ENCODE assay signal across 7 mouse cellular contexts in genomic region chr10:56114951-56115635, GRCm38 (mm10). TPM values are rescaled to one million over a fixed set of nuclear protein-coding genes. Genes with fewer than 3 reads are reported as not detected.
A peak's percentile ranks its signal among the peaks of the same experiment; 100 is the strongest.
DNase-seq lines count a peak whose midpoint lies in the region; ATAC-seq and TF ChIP-seq lines count a peak whose summit lies in the region.

No protein-coding gene starts in this region.

- H3K36me3 ChIP-seq in embryonic facial prominence, embryonic 15.5 days, result no peaks in the 10 kb centered on the region
- H3K36me3 ChIP-seq in heart, embryonic 10.5 days, result no peaks in the 10 kb centered on the region; the same call in 1 of the 2 replicates
- no peaks in the 10 kb centered on the region for H3K36me3 ChIP-seq in limb, embryonic 13.5 days
- no peaks in the 10 kb centered on the region for H3K36me3 ChIP-seq in midbrain, embryonic 14.5 days (ENCODE audit: control insufficient read depth, insufficient read depth, low read length)

- peak overlapping the region; percentile 50 for H3K9ac ChIP-seq in embryonic facial prominence, embryonic 15.5 days
- H3K9ac ChIP-seq in limb, embryonic 13.5 days, result peak overlapping the region; percentile 82
- peak overlapping the region; percentile 89 for H3K9ac ChIP-seq in midbrain, embryonic 14.5 days (replicated peaks; ENCODE audit: low read length)

- no peak; the same call in 1 of the 2 replicates for TF ChIP-seq POLR2A in bone marrow, adult 2 months (IDR thresholded peaks at IDR 0.05; ENCODE audit: borderline replicate concordance, control insufficient read depth, low read depth, low read length)

- peak overlapping the region; percentile 93 for H3K4me3 ChIP-seq in bone marrow, adult 2 months (replicated peaks; ENCODE audit: control insufficient read depth, low read depth, low read length)
- peak overlapping the region; percentile 65 for H3K4me3 ChIP-seq in embryonic facial prominence, embryonic 15.5 days (replicated peaks)
- H3K4me3 ChIP-seq in heart, embryonic 10.5 days, result peak overlapping the region; percentile 70
- H3K4me3 ChIP-seq in limb, embryonic 13.5 days, result peak overlapping the region; percentile 64
- H3K4me3 ChIP-seq in midbrain, embryonic 14.5 days (replicated peaks; ENCODE audit: low read depth, low read length), result peak overlapping the region; percentile 64

- TF ChIP-seq CTCF in bone marrow, adult 2 months (IDR thresholded peaks at IDR 0.05; ENCODE audit: control insufficient read depth, insufficient read depth, low read length), result no peak

- 8% methylated on average over 50 of the region's 50 CpGs for WGBS in bone marrow, adult 2 months
- under 1% methylated on average over 50 of the region's 50 CpGs for WGBS in embryonic facial prominence, embryonic 15.5 days
- under 1% methylated on average over 50 of the region's 50 CpGs for WGBS in heart, embryonic 10.5 days
- WGBS in limb, embryonic 13.5 days, result under 1% methylated on average over 50 of the region's 50 CpGs
- WGBS in midbrain, embryonic 14.5 days, result under 1% methylated on average over 50 of the region's 50 CpGs

- DNase-seq in heart, embryonic 10.5 days (ENCODE audit: low spot score), result peak; percentile 89
- peak; percentile 20 for DNase-seq in kidney, adult 9 months
- DNase-seq in midbrain, embryonic 14.5 days, result peak; percentile 87
- DNase-seq in spleen, adult 12 weeks (ENCODE audit: low spot score), result peak; percentile 15

- H3K9me3 ChIP-seq in embryonic facial prominence, embryonic 15.5 days (replicated peaks), result no peaks in the 10 kb centered on the region
- no peaks in the 10 kb centered on the region for H3K9me3 ChIP-seq in heart, embryonic 10.5 days
- no peaks in the 10 kb centered on the region for H3K9me3 ChIP-seq in limb, embryonic 13.5 days
- H3K9me3 ChIP-seq in midbrain, embryonic 14.5 days (ENCODE audit: control insufficient read depth, low read length), result no peaks in the 10 kb centered on the region

- peak; percentile 90 for ATAC-seq in embryonic facial prominence, embryonic 15.5 days (ENCODE audit: insufficient number of reproducible peaks, low FRiP score, low TSS enrichment, low read depth)
- ATAC-seq in limb, embryonic 13.5 days (ENCODE audit: low FRiP score, low read depth), result peak; percentile 91
- ATAC-seq in midbrain, embryonic 14.5 days (ENCODE audit: low FRiP score, low TSS enrichment), result peak; percentile 92

- H3K27me3 ChIP-seq in embryonic facial prominence, embryonic 15.5 days, result no peaks in the 10 kb centered on the region
- H3K27me3 ChIP-seq in heart, embryonic 10.5 days (ENCODE audit: insufficient read depth, poor library complexity, severe bottlenecking), result no peaks in the 10 kb centered on the region
- H3K27me3 ChIP-seq in limb, embryonic 13.5 days, result no peaks in the 10 kb centered on the region
- H3K27me3 ChIP-seq in midbrain, embryonic 14.5 days (ENCODE audit: control insufficient read depth, insufficient read depth, low read length), result no peaks in the 10 kb centered on the region

- H3K4me2 ChIP-seq in embryonic facial prominence, embryonic 15.5 days (replicated peaks), result peak overlapping the region; percentile 88
- H3K4me2 ChIP-seq in limb, embryonic 13.5 days (replicated peaks), result peak overlapping the region; percentile 94
- H3K4me2 ChIP-seq in midbrain, embryonic 14.5 days (ENCODE audit: low read length), result peak overlapping the region; percentile 91

- no peaks in the 10 kb centered on the region; the same call in 1 of the 2 replicates for H3K4me1 ChIP-seq in bone marrow, adult 2 months (ENCODE audit: control insufficient read depth, insufficient read depth, low read length)
- peaks cover 10% of the 10 kb centered on the region for H3K4me1 ChIP-seq in embryonic facial prominence, embryonic 15.5 days
- H3K4me1 ChIP-seq in heart, embryonic 10.5 days, result peaks cover 7% of the 10 kb centered on the region; the same call in 1 of the 2 replicates
- H3K4me1 ChIP-seq in limb, embryonic 13.5 days, result peaks cover 9% of the 10 kb centered on the region
- H3K4me1 ChIP-seq in midbrain, embryonic 14.5 days (ENCODE audit: control insufficient read depth, insufficient read depth, low read length), result peaks cover 5% of the 10 kb centered on the region

- peak overlapping the region; percentile 42; the same call in 1 of the 2 replicates for H3K27ac ChIP-seq in bone marrow, adult 2 months (ENCODE audit: control insufficient read depth, insufficient read depth, low read depth, low read length, poor library complexity)
- H3K27ac ChIP-seq in embryonic facial prominence, embryonic 15.5 days (replicated peaks), result peak overlapping the region; percentile 65
- peak overlapping the region; percentile 93 for H3K27ac ChIP-seq in heart, embryonic 10.5 days
- peak overlapping the region; percentile 81 for H3K27ac ChIP-seq in limb, embryonic 13.5 days
- H3K27ac ChIP-seq in midbrain, embryonic 14.5 days (replicated peaks; ENCODE audit: low read depth, low read length), result peak overlapping the region; percentile 95

RNA-seq across cellular contexts. Expression of gene Msl3l2, which starts 8.4 kb away (rescaled TPM):
- 0.75 TPM in 1 of 2 replicates, not detected in the other for polyA plus RNA-seq in bone marrow, adult 2 months (2011; ENCODE audit: insufficient read depth, insufficient read length, low replicate concordance, missing spikeins)
- polyA plus RNA-seq in embryonic facial prominence, embryonic 15.5 days (2015; fragmentation: Nextera tagmentation; extraction: Ambion mirVana), result 7.0 and 9.1 TPM in 2 replicates
- 8.1 and 9.1 TPM in 2 replicates for polyA plus RNA-seq in heart, embryonic 10.5 days (2016; fragmentation: Nextera tagmentation; extraction: Ambion mirVana)
- 7.3 and 7.6 TPM in 2 replicates for polyA plus RNA-seq in limb, embryonic 13.5 days (2015; fragmentation: Nextera tagmentation; extraction: Ambion mirVana)
- 12.2 and 13.0 TPM in 2 replicates for polyA plus RNA-seq in midbrain, embryonic 14.5 days (2014; fragmentation: Nextera tagmentation; extraction: Ambion mirVana)

Comparison
In these comparisons a context has a peak if more than half of its experiments do, and no peak if none do; other contexts are left out.
1. Peak in every context shown above with its lines: DNase-seq, ATAC-seq, H3K4me3 ChIP-seq and H3K27ac ChIP-seq.
2. H3K27ac ChIP-seq: peak in every context shown above with its lines; median percentile 95 in midbrain, embryonic 14.5 days; 93 in heart, embryonic 10.5 days; 81 in limb, embryonic 13.5 days; 65 in embryonic facial prominence, embryonic 15.5 days; 42 in bone marrow, adult 2 months.
3. DNase-seq: peak in every context shown above with its lines; median percentile 89 in heart, embryonic 10.5 days; 87 in midbrain, embryonic 14.5 days; 20 in kidney, adult 9 months; 15 in spleen, adult 12 weeks.